Mouse (Mus musculus) right cerebral cortex, adult 2 months (tissue): ENCODE measurements around the gene Hist1h4f.

ENCODE experiments used
- DNase-seq, 2 experiments: peaks; one replicate each; pipeline ENCODE4 v3.0.0; 2021 to 2022; ENCODE audit warnings: low spot score in 2 of 2

The Hist1h4f gene

GRCm38 (mm10) chr13:23513517-23513916 is 37.9 kb downstream of the Hist1h4f start:
- DNase-seq: no peak

- no peak for DNase-seq
Observed at GRCm38 (mm10) chr13:23510127-23510526, 41.3 kb downstream of the Hist1h4f start.

GRCm38 (mm10) chr13:23506819-23507515 is 44.5 kb downstream of the Hist1h4f start:
- DNase-seq: no peak

- peak in 1 of 2 experiments; percentile 33 for DNase-seq
Observed at GRCm38 (mm10) chr13:23506351-23506750, 45.1 kb downstream of the Hist1h4f start.

GRCm38 (mm10) chr13:23505662-23506345 is 45.6 kb downstream of the Hist1h4f start:
- DNase-seq: no peak

GRCm38 (mm10) chr13:23503797-23504196 is 47.7 kb downstream of the Hist1h4f start:
- peak; percentile 77 to 89 for DNase-seq

GRCm38 (mm10) chr13:23502916-23503315 is 48.5 kb downstream of the Hist1h4f start:
- DNase-seq: no peak

- no peak for DNase-seq
Observed at GRCm38 (mm10) chr13:23502031-23502567, 49.3 kb downstream of the Hist1h4f start.

GRCm38 (mm10) chr13:23501511-23501910 is 49.9 kb downstream of the Hist1h4f start:
- DNase-seq: no peak
